Mouse (Mus musculus) left cerebral cortex, postnatal 25 days (tissue): Measurements from ENCODE around the gene Pdk2. TPM values are rescaled to one million over a fixed set of nuclear protein-coding genes. Genes with fewer than 3 reads are reported as not detected.

Experiments
- DNase-seq, 2 experiments: peaks; one replicate each; pipeline ENCODE4 v3.0.0; 2022; ENCODE audit warnings: low spot score in 2 of 2, mixed read lengths in 1 of 2
- intact Hi-C: fragments of 180-260 bp; cut with DNase I; formaldehyde crosslinking; loops from one replicate; pipeline ENCODE4 v1.15.1; 2025
- total RNA-seq, 2 experiments: library from RNA; stranded (reverse); gene quantifications; 2 replicates each; pipeline ENCODE4 v1.2.3; 2021

The Pdk2 gene
- total RNA-seq, 2 experiments from 2014 or later, result 87.3 to 88.7 TPM

DNA sequence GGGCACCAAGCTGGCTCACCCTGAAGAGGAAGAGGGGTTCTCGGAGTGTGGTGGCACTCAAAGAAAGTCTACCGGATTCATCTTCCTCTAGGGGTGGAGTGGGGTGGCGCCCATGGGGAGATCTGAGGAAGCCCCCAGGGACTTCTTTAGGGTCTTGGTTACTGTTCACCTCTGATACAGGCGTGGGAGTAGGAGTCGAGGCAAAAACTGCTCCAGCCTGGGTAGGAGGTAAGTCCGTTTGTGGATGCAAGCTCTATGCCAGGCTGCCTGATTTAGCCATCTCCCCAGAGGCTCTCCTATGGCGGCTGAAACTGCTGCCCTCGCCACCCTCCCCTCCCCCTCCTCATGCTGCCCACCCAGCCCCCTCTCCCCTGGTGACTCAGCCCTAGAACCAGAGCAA is 31.0 kb upstream of the Pdk2 start:
- no peak for DNase-seq

DNA sequence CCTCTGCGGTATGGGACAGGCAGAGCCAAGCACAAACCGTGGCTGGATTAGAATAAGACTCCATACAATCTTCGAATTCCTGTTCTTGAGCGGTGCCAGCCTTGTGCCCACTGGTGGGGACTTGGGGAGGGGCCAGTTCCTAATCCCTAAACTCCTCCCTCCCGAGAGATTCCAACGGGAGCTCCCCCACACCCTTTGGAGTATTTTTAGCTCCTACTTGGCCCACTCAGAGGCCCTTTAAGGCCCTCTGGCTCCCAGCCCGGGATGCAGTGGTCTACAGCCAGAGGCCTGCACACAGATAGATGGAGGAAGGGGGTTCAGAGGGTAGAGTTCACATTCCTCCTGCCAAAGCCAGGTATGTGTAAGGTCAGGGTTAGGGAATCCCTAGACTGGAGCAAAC is 30.1 kb upstream of the Pdk2 start:
- intact Hi-C loops, result no loop called here
- no peak for DNase-seq

More for the DNA sequence above, 31.0 kb upstream of the Pdk2 start:
- intact Hi-C loops, result no loop called here

DNA sequence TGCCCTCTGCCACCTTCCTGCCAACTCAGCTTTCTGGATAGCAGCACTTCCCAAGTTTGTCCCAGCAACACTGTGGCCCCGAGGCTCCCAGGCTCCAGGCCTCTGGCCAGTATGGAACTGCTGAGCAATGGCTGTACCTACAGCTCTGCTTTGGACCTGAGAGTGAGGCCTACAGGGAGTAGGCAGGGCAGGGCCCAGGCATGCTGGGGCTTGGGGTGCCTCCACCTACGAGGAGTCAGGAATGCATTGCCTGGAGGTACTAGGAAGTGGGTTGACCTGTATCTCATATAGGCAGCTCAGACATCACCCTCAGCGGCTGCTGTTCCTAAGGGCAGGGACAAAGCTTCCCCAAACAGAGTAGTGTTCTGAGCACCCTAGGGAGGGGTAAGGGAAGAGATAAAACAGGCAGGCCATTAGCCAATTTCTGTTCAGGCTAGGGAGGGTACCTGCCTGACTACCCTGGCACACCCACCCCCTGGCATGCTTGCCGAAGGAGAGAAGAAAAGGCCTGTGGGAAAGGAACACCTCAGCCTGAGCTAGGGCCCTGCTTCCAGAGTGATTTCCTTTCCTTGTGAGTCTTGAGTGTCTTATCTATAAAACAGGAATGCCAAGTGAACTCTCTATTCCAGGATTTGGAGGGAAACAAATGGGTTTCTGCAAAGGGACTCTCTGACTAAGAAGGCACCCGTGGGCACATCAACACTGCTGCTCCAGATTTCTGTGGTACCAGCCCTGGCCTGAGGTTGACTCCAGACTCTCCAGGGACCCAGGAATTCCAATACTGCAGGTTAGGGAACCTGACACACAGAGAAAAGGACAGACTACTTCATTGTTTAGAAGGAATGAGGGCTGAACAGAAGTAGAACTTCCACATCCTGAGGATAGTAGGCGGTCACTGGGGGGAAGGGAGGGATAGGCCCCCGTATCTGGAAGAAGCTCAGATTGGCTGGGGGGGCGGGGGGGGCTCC is 29.3 kb upstream of the Pdk2 start:
- DNase-seq, result no peak
- intact Hi-C loops, result no loop called here

DNA sequence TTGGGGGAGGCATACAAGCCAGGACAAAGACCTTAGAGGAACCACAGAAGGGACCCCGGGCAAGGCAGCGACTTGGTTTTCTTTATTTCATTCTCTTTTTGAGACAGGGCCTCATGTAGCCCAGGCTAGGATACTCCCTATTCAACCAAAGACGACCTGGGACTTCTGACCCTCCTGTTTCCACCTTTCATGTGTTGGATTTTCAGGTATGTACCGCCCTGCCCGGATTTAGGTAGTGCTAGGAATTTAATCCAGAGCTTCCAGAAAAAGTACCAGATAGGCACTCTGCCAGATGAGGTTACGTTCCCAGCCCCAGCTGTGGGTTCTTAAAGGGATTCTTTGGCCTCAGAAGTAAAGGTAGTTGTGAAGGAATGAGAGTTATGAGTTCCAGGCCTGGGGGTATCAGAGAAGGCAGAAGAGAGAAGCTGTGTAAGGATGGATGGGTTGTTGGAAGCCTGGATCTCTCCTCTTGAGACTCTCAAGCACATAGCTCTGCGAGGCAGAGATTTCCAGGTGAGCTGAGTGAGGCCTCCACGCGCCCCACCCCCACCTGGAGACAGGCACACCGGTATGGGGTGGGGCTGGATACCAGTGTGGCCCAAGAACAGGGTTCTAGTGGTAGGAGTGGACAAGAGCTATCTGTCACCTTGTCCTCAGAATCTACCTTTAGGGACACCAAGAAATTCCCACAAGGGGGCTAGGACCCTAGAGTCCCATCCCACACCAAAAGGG is 28.2 kb upstream of the Pdk2 start:
- DNase-seq, result no peak
- intact Hi-C loops, result no loop called here

DNA sequence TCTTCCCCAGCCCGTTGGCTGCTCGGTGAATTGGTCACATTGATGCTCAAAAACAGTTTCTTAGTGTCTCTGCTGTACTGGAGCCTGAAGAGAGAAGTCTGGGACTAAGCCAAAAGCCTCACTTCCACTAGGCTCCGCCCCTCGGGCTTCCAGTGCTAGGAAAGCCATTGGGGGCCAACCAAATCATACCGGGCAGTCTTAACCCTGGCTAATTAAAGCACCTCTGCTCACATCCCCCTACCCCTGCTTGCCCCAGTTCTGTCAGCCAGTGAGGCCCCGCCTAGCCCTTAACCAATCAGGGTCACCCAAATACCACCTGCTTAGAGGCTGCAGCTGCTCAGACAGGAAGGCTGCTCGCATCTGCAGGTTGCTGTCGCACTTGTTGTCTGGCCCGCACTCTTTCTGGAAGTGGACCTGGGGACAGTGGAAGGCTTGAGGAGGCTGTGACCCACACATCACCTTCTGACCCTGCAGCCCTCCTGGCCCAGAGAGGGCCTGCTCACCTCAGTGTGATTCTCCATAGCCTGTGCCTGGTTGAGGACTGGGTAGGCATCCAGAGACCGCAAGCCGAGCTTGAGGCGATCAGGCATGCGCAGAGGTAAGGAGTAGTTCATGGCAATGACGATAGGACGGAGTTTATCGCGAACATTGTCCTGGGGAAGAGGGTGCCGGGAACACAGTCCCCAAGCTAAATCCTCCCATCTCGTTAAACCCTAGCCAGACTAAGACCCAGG is 15.8 kb upstream of the Pdk2 start:
- DNase-seq, result no peak

DNA sequence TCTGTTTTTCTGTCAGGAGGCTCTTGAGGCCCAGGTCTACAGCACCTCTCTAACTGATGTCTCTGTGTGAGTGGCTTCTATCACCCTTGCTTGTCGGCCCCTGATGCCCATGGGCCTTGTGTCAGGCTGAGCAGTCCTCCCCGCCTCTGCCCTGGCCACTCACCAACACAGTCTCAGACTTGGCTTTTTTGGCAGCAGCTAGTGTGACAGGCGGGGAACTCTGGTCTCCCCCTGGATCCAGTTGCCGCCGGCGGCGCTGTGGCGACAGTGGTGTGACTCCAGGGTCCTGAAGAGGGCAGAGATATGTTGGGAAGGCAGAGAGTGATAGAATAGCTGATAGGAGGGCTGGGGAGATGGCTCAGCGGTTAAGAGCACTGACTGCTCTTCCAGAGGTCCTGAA is 11.9 kb upstream of the Pdk2 start:
- intact Hi-C loops, result no loop called here
- no peak for DNase-seq

More for the DNA sequence above, 15.8 kb upstream of the Pdk2 start:
- intact Hi-C loops, result no loop called here

DNA sequence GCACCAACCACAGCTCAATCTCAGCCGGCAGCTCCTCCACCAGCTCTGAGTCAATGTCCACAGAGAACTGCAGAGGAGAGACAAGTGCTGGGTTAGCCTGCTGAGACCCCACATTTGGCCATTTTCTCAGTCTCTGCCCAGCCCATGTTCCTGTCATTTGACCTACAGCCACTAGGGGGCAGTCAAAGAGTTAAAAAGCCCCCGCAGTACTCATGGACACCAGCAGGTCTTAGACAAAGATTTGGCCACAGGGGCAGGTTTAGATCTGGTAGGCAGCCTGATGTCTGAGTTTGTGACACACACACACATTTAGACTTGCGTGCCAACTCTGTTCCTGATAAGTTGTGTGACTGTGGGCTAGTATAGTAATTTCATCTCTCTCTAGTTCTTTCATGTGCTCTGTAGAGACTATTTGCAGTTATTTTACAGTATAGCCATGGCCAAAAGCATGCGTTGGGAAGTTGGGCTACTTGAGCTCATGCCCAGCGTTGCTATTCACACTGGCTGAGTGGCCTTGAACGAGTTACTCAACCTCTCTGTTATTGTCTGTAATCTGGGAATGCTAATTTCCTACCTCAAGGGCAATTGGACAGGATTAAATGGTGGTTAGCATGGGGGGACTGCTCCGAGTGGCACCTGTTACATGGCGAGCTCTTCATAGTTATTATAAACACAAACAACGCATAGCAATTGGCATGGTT is 6.0 kb upstream of the Pdk2 start:
- intact Hi-C loops, result loop anchor here (1.0 to 10.0 kb wide), 2 partner anchors 60 to 208 kb away; no protein-coding TSS in a partner anchor
- peak in 1 of 2 experiments; percentile 51 for DNase-seq

DNA sequence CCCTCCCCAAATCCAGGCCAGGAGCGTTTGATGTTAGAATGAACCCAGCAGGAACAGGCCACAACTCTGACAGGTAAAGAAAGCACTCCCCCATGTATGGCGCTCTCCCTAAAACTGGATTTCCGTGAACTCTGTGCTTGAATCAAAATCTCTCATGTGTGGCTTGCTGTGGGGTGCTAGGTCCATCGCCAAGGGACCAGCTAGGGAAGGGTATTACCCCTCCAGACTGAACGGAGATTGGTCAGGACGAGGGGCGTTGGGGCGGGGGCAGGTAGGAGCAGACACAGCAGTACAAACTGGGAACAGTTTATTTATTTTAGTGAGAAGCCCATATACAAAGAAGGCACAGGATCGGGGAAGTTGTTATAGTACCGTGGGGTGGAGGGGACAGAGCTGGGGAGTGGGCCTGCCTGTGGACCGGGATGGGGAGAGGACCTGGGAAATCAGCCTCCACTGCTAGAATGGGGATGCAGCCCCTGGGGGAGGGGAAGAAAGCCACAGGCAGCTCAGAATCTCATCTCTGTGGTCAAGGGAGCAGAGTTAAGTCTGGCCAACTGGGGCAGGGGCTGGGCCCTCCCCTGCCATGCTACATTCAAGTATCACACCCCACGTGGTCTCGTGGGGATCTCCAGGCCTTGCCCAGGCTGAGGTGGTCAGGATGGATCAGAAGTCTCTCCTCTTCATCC is 3.2 kb upstream of the Pdk2 start:
- intact Hi-C loops, result loop anchor here (5.0 to 10.0 kb wide), 3 partner anchors 67 to 210 kb away; partner anchors contain the start of genes Col1a1 and Sgca
- DNase-seq, result no peak

DNA sequence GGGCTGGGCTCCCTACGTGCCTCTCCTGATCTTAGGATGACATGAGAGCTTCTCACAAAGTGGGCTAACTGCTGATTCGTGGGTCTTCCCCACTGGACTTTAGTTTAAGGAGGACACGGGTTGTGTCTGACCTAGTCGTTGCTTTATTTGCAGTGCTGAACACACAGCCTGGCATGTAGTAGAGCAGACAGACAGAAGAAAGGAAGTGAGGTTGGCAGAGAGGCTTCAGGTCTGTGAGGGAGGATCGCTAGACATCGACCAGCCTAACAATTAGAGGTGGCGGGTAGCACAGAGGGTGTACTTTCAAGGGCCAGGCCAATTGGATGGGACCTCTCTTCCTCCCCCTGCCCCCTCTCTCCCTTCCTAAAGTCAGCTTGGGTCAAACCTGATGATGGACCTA is 2.5 kb upstream of the Pdk2 start:
- intact Hi-C loops, result loop anchor here (5.0 to 10.0 kb wide), 3 partner anchors 66 to 211 kb away; partner anchors contain the start of genes Col1a1 and Sgca

DNA sequence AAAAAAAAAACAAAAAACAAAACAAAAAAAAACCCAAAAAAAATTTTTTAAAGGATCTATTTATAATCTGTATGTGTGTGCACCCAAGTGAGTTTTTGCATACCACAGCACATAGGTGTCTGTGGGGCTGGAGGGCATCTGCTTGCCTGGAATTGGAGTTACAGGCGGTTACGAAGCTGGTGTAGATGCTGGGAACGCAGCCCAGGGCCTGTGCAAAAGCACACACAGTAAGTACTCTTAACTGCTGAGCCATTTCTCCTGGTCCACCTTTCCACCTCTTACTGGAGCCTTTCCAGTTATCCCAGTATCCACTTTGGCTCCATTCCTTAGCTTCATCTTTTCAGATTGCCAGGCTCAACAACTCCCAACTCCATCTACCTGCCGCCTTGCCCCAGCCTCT is 1.9 kb upstream of the Pdk2 start:
- no peak for DNase-seq
- intact Hi-C loops, result loop anchor here (5.0 to 10.0 kb wide), 3 partner anchors 66 to 212 kb away; partner anchors contain the start of genes Col1a1 and Sgca

More for the DNA sequence above, 2.5 kb upstream of the Pdk2 start:
- DNase-seq, result no peak

DNA sequence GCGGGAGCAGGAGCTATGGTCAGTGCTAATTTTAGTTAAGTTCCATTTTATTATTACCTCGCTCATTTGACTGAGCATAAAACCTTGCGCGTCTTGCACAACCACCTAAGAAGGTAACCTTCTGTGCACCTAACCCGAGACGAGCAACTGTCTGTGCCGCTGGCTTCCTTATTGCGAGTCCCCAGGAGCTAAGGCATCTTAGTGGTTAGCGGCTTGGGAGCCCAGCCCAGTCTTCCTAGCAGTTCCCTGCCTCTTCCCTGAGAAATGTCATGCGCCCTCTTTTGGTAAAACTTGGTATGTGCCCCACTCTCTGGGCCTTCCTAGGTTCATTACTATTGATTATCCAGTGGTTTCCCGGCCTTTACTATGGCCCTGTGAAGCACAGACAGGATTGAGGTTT is 942 bp upstream of the Pdk2 start:
- intact Hi-C loops, result loop anchor here (5.0 to 10.0 kb wide), 3 partner anchors 65 to 213 kb away; partner anchors contain the start of genes Col1a1 and Sgca
- DNase-seq, result peak; percentile 83 to 87

DNA sequence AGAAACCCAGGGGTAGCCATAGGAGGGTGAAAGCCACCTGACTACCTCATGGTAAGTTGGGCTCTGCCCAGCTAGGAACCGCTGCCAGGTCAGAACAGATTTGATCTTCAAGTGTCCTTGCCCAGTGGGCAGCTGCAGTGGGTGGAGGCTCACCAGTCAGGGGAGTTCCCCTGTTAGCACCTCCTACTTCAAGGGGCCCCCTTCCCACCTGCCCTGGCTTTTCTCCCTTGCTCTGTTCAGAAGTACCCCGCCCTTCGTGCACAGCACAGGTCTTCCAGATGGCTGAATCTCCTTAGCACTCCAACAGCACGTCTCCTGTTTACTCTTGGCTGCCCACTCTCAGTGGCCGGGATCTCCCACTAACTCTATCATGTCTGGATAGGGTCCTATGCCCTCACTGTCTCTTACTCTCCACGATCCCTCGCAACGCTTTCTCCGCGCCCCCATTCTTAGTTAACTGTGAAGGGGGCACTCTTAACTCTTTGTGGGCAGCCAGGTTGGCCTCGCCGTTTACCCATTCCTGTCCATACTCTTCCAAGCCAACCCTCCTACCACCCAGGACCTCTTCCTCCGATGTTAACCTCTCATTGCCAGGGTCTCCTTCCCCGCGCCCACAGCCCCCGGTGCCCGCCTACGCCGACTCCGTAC is 539 bp downstream of the Pdk2 start:
- peak in 1 of 2 experiments; percentile 62 for DNase-seq
- intact Hi-C loops, result loop anchor here (5.0 to 10.0 kb wide), 3 partner anchors 63 to 214 kb away; partner anchors contain the start of genes Col1a1 and Sgca

DNA sequence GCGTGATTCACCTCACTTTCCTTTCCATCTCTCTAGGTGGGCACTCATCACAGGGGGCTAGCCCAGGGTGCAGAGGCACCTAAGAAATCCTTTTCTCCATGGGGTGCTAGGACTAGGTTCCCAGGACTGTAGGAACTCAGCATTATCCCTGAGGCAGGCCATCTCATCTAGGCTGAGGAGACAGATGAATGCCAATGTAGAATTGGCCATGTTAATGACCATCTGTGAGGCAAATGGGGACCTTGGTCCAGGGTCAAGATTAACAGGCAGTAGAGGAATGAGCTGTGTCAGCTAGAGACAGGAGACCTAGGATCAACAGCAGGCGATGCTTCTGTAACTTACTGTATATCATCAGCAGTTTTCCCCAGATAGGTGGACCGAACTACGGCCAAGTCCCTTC is 1.4 kb downstream of the Pdk2 start:
- intact Hi-C loops, result loop anchor here (5.0 to 10.0 kb wide), 4 partner anchors 47 to 215 kb away; partner anchors contain the start of genes Col1a1, Ppp1r9b and Sgca
- no peak for DNase-seq

DNA sequence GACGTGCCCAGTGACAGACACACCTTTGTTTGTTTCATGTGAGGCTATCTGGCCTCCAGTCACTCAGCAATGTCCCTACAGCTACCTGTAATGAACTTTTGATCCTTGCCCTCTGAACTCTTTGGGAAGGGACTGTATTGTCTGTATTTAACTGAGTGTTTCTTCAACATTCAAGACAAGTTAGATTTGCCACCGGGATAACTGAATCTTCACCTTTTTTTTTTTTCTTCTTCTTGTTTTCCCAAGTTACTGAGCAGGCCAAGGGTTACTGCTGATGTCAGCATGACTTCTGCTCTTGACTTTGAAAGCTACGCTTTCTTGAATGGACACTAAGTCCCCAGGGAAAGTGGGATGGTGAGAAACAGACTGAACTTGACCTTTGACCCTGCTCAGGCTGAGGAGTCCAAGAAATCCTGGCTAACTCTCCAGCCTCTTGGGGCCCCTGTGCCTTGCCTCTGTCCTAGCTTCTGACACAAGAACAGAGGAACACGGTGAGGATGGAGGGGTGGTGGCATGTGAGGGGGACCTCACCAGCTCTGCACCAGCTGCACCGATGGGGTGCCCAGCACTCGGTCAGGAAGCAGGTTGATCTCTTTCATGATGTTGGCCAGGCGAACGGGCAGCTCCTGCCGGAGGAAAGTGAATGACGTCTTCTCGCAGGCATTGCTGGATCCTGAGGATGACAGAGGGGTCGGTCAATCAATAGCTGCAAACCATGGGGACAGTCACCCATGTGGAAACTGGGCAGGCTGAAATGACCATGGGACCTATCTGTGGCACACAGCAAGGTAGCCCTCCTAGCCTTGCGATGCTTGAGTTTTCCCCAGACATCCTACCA is 2.1 kb downstream of the Pdk2 start:
- intact Hi-C loops, result loop anchor here (5.0 kb wide), 1 partner anchor 47 kb away; the partner anchor contains the start of gene Ppp1r9b
- no peak for DNase-seq

DNA sequence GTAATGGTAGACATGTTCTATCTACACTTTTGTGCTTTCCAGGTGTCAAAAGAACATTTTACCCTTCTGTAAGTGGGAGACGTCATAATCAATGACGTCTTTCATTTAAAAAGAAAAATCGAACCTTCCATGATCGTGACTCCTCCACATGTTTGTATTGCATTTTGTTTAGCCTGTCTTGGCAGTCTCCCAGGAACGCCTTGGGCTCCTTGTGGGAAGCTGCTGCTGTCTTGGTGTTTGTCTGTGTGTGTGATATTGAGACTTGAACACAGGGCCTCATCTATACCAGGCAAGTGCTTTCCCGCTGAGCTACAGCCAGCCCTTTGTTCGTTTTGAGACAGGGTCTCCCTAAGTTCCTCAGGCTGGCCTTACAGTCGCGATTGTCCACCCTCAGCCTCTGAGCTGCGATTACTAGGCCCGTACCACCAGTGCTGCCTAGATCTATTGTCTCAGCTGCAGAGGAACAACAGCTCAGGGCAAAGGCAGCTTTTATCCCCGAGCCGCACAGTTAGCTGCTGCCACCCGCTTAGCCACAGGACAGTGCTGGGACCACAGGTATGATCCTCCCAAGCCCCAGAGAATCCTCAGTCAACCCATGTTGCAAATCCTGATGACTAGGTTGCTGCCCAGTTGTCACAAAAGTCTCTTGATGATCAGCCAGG is 2.9 kb downstream of the Pdk2 start:
- peak in 1 of 2 experiments; percentile 35 for DNase-seq
- intact Hi-C loops, result loop anchor here (5.0 kb wide), 1 partner anchor 46 kb away; the partner anchor contains the start of gene Ppp1r9b

DNA sequence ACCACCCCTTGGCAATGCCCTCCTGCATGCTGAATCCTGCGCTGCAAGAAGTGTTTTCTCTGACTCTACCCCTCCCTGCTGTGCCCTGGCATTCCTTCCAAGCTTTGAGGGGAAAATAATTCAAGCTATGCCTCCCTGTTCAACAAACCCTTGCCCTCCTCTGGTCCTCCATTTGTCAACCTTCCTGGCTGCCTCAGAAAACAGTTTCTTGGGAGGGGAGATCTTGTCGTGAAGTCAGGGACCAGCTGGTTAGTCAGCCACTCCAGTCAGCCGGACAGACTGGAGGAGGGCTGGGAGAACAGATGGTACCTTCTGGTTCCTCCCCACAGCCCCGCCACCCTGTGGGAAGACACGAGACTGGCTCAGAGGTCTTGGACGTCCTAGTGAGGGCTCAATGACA is 3.8 kb downstream of the Pdk2 start:
- intact Hi-C loops, result loop anchor here (5.0 kb wide), 1 partner anchor 45 kb away; the partner anchor contains the start of gene Ppp1r9b
- DNase-seq, result peak in 1 of 2 experiments; percentile 68
